26 mouse cellular contexts compared by ENCODE assay signal in the genomic region with DNA sequence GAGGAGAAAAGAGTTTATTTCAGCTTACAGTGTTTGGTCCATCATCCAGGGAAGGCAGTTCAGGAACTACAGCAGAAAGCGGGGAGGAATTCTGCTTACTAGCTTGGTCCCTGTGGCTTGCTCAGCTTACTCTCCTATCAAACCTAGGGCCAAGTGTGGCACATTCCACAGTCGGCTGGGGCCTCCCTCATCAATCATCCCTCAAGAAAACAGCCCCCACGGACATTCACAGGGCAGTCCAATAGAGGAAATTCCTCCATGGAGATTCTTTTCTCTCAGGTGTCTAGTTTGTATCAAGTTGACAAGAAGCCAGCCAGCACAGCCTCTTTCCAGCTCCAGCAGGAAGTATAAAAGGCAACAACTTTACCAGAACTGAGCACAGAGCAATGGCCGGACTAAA. TPM values are rescaled to one million over a fixed set of nuclear protein-coding genes. Genes with fewer than 3 reads are reported as not detected.
DNase-seq lines count a peak whose midpoint lies in the region; ATAC-seq and TF ChIP-seq lines count a peak whose summit lies in the region.
"Had no signal": no experiment of that assay in that cellular context is flagged by ENCODE, and none has a peak within 500 bp of the region (broad histone marks: within the 10 kb centered on the region; RNA-seq: fewer than 3 reads in every experiment).

No protein-coding gene starts in this region.

- WGBS in limb, embryonic 14.5 days = 40% methylated on average over 4 of the region's 4 CpGs
- 53% methylated on average over 4 of the region's 4 CpGs for WGBS in limb, embryonic 10.5 days
- WGBS in neural tube, embryonic 11.5 days = 55% methylated on average over 4 of the region's 4 CpGs
- WGBS in neural tube, embryonic 15.5 days = 37% methylated on average over 4 of the region's 4 CpGs

- H3K4me1 ChIP-seq in limb, embryonic 14.5 days (ENCODE audit: control insufficient read depth, insufficient read depth, low read length) = no peaks in the 10 kb centered on the region
- H3K4me1 ChIP-seq in limb, embryonic 10.5 days = peaks cover 15% of the 10 kb centered on the region
- no peaks in the 10 kb centered on the region for H3K4me1 ChIP-seq in neural tube, embryonic 11.5 days (ENCODE audit: control insufficient read depth, insufficient read depth, low read length)
- H3K4me1 ChIP-seq in neural tube, embryonic 15.5 days = no peaks in the 10 kb centered on the region
- H3K4me1 ChIP-seq: embryonic facial prominence, embryonic 13.5 days; forebrain, embryonic 12.5 days; forebrain, embryonic 15.5 days; heart, embryonic 13.5 days; hindbrain, embryonic 12.5 days; hindbrain, embryonic 15.5 days had no signal

- no peak overlapping the region for H3K27ac ChIP-seq in limb, embryonic 14.5 days (replicated peaks; ENCODE audit: low read depth, low read length)
- no peak overlapping the region for H3K27ac ChIP-seq in limb, embryonic 10.5 days
- no peak overlapping the region for H3K27ac ChIP-seq in neural tube, embryonic 11.5 days (ENCODE audit: low read depth, low read length)
- H3K27ac ChIP-seq in neural tube, embryonic 15.5 days (replicated peaks) = no peak overlapping the region
- H3K27ac ChIP-seq: embryonic facial prominence, embryonic 10.5 days; embryonic facial prominence, embryonic 13.5 days; forebrain, embryonic 12.5 days; forebrain, embryonic 15.5 days; heart, adult 2 months; heart, embryonic 10.5 days; heart, embryonic 13.5 days; hindbrain, embryonic 12.5 days; hindbrain, embryonic 15.5 days had no signal

- no peak overlapping the region for H3K4me2 ChIP-seq in limb, embryonic 14.5 days (replicated peaks; ENCODE audit: low read depth, low read length, severe bottlenecking)
- H3K4me2 ChIP-seq in neural tube, embryonic 11.5 days (ENCODE audit: low read depth) = no peak overlapping the region
- peak overlapping the region; percentile 7; the same call in 1 of the 2 replicates for H3K4me2 ChIP-seq in neural tube, embryonic 15.5 days
- H3K4me2 ChIP-seq: embryonic facial prominence, embryonic 13.5 days; forebrain, embryonic 12.5 days; forebrain, embryonic 15.5 days; heart, embryonic 13.5 days; hindbrain, embryonic 12.5 days; hindbrain, embryonic 15.5 days had no signal

- ATAC-seq in limb, embryonic 14.5 days (ENCODE audit: low FRiP score, low read depth) = peak; percentile 53; the same call in 1 of the 2 replicates
- ATAC-seq in neural tube, embryonic 11.5 days (ENCODE audit: insufficient read depth, low FRiP score, low TSS enrichment) = no peak
- no peak for ATAC-seq in neural tube, embryonic 15.5 days (ENCODE audit: low FRiP score)
- ATAC-seq: activated CD4-positive, CD25-positive, alpha-beta regulatory T cell, adult 4 months; forebrain, embryonic 15.5 days had no signal

- no peaks in the 10 kb centered on the region for H3K27me3 ChIP-seq in limb, embryonic 14.5 days (ENCODE audit: control insufficient read depth, insufficient read depth, low read length)
- H3K27me3 ChIP-seq in limb, embryonic 10.5 days (ENCODE audit: low read depth, poor library complexity, severe bottlenecking) = no peaks in the 10 kb centered on the region
- no peaks in the 10 kb centered on the region for H3K27me3 ChIP-seq in neural tube, embryonic 11.5 days (ENCODE audit: control insufficient read depth, insufficient read depth, low read length)
- no peaks in the 10 kb centered on the region for H3K27me3 ChIP-seq in neural tube, embryonic 15.5 days (replicated peaks)
- H3K27me3 ChIP-seq: embryonic facial prominence, embryonic 13.5 days; forebrain, embryonic 12.5 days; forebrain, embryonic 15.5 days; heart, embryonic 13.5 days; hindbrain, embryonic 15.5 days had no signal

- no peak for TF ChIP-seq POLR2A in limb, embryonic 14.5 days (IDR thresholded peaks at IDR 0.05; ENCODE audit: borderline replicate concordance, extremely low read depth, insufficient read depth, insufficient read length)

- no peaks in the 10 kb centered on the region for H3K36me3 ChIP-seq in limb, embryonic 14.5 days (ENCODE audit: control insufficient read depth, insufficient read depth, low read length)
- no peaks in the 10 kb centered on the region for H3K36me3 ChIP-seq in limb, embryonic 10.5 days
- no peaks in the 10 kb centered on the region for H3K36me3 ChIP-seq in neural tube, embryonic 11.5 days (ENCODE audit: control insufficient read depth, insufficient read depth, low read length)
- H3K36me3 ChIP-seq in neural tube, embryonic 15.5 days = no peaks in the 10 kb centered on the region
- H3K36me3 ChIP-seq: embryonic facial prominence, embryonic 10.5 days; embryonic facial prominence, embryonic 13.5 days; forebrain, embryonic 12.5 days; forebrain, embryonic 15.5 days; heart, embryonic 10.5 days; heart, embryonic 13.5 days; hindbrain, embryonic 12.5 days; hindbrain, embryonic 15.5 days had no signal

- no peaks in the 10 kb centered on the region for H3K9me3 ChIP-seq in limb, embryonic 14.5 days (ENCODE audit: control insufficient read depth, low read length)
- H3K9me3 ChIP-seq in limb, embryonic 10.5 days (replicated peaks) = no peaks in the 10 kb centered on the region
- H3K9me3 ChIP-seq in neural tube, embryonic 11.5 days (ENCODE audit: control insufficient read depth, low read length) = no peaks in the 10 kb centered on the region
- H3K9me3 ChIP-seq in neural tube, embryonic 15.5 days (replicated peaks) = no peaks in the 10 kb centered on the region
- H3K9me3 ChIP-seq: embryonic facial prominence, embryonic 10.5 days; embryonic facial prominence, embryonic 13.5 days; forebrain, embryonic 12.5 days; forebrain, embryonic 15.5 days; heart, embryonic 10.5 days; heart, embryonic 13.5 days; hindbrain, embryonic 12.5 days; hindbrain, embryonic 15.5 days had no signal

- no peak overlapping the region for H3K9ac ChIP-seq in limb, embryonic 14.5 days (ENCODE audit: low read depth, low read length, severe bottlenecking)
- H3K9ac ChIP-seq in neural tube, embryonic 11.5 days (ENCODE audit: low read length) = no peak overlapping the region
- H3K9ac ChIP-seq in neural tube, embryonic 15.5 days (replicated peaks) = no peak overlapping the region
- H3K9ac ChIP-seq: embryonic facial prominence, embryonic 13.5 days; forebrain, embryonic 12.5 days; forebrain, embryonic 15.5 days; heart, embryonic 13.5 days; hindbrain, embryonic 12.5 days; hindbrain, embryonic 15.5 days had no signal

- no peak overlapping the region for H3K4me3 ChIP-seq in limb, embryonic 14.5 days (replicated peaks; ENCODE audit: low read length)
- no peak overlapping the region for H3K4me3 ChIP-seq in limb, embryonic 10.5 days
- H3K4me3 ChIP-seq in neural tube, embryonic 11.5 days (ENCODE audit: low read depth, low read length) = no peak overlapping the region
- no peak overlapping the region for H3K4me3 ChIP-seq in neural tube, embryonic 15.5 days (replicated peaks)
- H3K4me3 ChIP-seq: embryonic facial prominence, embryonic 10.5 days; embryonic facial prominence, embryonic 13.5 days; erythroblast, embryonic 14.5 days; forebrain, embryonic 12.5 days; forebrain, embryonic 15.5 days; heart, adult 2 months; heart, embryonic 10.5 days; heart, embryonic 13.5 days; hindbrain, embryonic 12.5 days; hindbrain, embryonic 15.5 days had no signal

- DNase-seq in limb, embryonic 14.5 days (ENCODE audit: low spot score) = no peak
- no peak for DNase-seq in limb, embryonic 10.5 days (ENCODE audit: low spot score)
- DNase-seq in neural tube, embryonic 11.5 days (ENCODE audit: low spot score) = peak; percentile 13
- DNase-seq in neural tube, embryonic 10.5 days (ENCODE audit: extremely low spot score, low spot score) = no peak
- DNase-seq in embryo, embryonic 11 days = peak; percentile 22
- DNase-seq in right cerebral cortex, postnatal 36 days (ENCODE audit: low spot score in 2 of 2) = no peak
- DNase-seq in adipocyte (ENCODE audit: low spot score) = no peak
- DNase-seq: adrenal gland, postnatal 10 days; adrenal gland, postnatal 36 days; cerebellum, adult 18-20 months; cerebellum, adult 9-10 months; cerebellum, postnatal 14 days; gastrocnemius, postnatal 10 days; gastrocnemius, postnatal 36 days; heart, adult 2 months had no signal

RNA-seq across cellular contexts. Expression of a gene that starts 11.8 kb away (rescaled TPM):
- polyA plus RNA-seq in limb, embryonic 14.5 days (2012; rRNA removed) = 33.8 and 44.4 TPM in 2 replicates
- polyA plus RNA-seq in limb, embryonic 14.5 days (2014; fragmentation: Nextera tagmentation; extraction: Ambion mirVana) = 55.9 and 56.8 TPM in 2 replicates
- polyA plus RNA-seq in limb, embryonic 10.5 days (2016; fragmentation: Nextera tagmentation; extraction: Ambion mirVana) = 70.4 and 80.8 TPM in 2 replicates
- polyA plus RNA-seq in neural tube, embryonic 11.5 days (2014; fragmentation: Nextera tagmentation; extraction: Ambion mirVana) = 59.5 and 59.9 TPM in 2 replicates
- polyA plus RNA-seq in neural tube, embryonic 15.5 days (2015; fragmentation: Nextera tagmentation; extraction: Ambion mirVana) = 32.9 and 37.7 TPM in 2 replicates

Comparison
In these comparisons a context has a peak if more than half of its experiments do, and no peak if none do; other contexts are left out.
1. DNase-seq: peak in neural tube, embryonic 11.5 days (single experiment) and embryo, embryonic 11 days (single experiment); none in limb, embryonic 14.5 days (single experiment), limb, embryonic 10.5 days (single experiment), neural tube, embryonic 10.5 days (single experiment), right cerebral cortex, postnatal 36 days (0 of 2) and adipocyte (single experiment).